Mouse (Mus musculus) ES-E14 (cell line): ENCODE data around the gene Nudc.

Experiments
- CHD2 ChIP-seq: IDR thresholded peaks from 2 replicates; pipeline ENCODE4 v1.6.1; 2014; ENCODE audit warnings: mild to moderate bottlenecking, low read depth, low read length, inconsistent platforms
- ZNF384 ChIP-seq: IDR thresholded peaks from 2 replicates; pipeline ENCODE4 v1.6.1; 2012; ENCODE audit warnings: low read depth, low read length, inconsistent platforms

DNA sequence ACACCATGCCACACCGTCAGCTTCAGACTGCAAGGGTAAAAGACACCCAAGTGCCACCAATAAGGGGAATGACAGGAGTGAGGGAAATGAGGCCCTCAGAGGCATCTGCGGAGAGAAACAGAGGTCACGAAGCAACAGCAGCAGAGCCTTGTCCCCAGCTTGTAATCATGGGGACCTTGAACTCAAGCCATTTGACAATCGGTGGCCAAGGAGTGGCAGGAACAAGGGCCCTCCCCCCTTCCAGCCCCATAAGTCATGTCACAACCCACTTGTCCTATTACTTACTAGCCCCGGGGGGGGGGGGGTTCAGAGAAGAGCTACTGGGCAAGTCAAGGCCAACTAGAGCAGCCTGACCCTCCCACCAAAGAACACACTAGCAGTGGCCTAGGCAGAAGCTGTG is 9.1 kb downstream of the Nudc start:
- TF ChIP-seq CHD2 (no peak), ZNF384 (no peak)
